Mouse (Mus musculus): ENCODE data around the gene Cd80.
A peak's percentile ranks its signal among the peaks of the same experiment; 100 is the strongest.
"Not testable (repeated sequence)": the region's sequence is repeated elsewhere in the genome, so short reads cannot be mapped to it uniquely, and the experiment has no call there.

Gene Cd80

GRCm38 (mm10) chr16:38472507-38472873 is 17.1 kb downstream of the Cd80 start:
- no peak for ATAC-seq (ENCODE audit: low TSS enrichment)

GRCm38 (mm10) chr16:38473661-38474060 is 18.3 kb downstream of the Cd80 start:
- no peak for ATAC-seq (ENCODE audit: low TSS enrichment)

DNA sequence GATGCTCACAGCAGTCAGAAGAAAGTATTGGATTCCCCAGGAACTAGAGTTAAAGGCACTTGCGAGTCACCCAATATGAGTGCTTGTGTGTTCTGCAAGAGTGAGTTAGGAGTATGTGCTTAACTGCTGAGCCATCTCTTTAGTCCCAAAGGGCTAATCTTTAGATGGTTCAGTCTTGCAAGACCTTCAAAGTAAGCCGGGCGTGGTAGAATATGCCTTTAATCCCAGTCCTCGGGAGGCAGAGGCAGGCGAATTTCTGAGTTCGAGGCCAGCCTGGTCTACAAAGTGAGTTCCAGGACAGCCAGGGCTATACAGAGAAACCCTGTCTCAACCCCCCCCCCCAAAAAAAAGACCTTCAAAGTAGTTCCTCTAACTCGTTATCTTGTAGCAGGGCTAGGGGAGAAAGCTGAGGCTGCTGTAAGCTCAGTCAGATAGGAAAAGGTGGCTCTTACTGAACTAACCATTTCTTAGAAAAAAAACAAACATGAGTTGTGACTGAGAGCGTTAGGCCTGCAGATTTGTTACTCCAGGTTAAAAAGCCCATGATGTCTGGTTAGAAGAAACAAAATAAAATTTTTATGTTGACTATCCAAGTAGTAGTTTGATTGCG is 19.4 kb downstream of the Cd80 start:
- ATAC-seq (ENCODE audit: low TSS enrichment): no peak

DNA sequence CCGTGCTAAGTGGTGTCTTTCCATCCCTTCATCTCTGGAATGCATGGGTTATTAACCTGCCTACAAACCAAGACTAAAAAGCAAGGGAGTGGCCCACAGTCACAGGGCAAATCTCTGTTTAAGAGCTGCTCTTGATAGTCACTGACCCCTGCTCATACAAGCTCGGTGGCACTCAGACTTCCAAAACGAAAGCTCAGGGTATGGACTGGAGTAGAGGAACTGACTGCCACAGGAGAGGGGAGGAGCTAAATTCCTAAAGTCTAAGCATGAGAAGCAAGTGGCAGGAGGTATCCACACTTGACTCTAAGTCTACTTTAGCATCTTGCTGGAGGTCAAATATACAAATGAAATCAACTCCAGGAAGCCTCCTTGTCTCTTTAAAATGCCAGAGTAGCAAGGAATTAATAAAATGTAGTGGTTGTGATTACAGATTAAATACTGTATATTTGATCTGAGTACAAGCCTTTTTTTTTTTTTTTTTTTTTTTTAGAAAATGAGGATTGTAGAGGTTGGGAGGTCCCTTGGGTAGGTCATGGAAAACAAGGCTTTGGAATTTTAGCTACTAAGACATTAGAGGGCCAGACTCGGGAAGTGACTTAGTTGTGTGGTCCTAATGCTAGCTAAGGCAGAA is 20.4 kb downstream of the Cd80 start:
- ATAC-seq (ENCODE audit: low TSS enrichment): peak; percentile 32; the same call in 1 of the 2 replicates

DNA sequence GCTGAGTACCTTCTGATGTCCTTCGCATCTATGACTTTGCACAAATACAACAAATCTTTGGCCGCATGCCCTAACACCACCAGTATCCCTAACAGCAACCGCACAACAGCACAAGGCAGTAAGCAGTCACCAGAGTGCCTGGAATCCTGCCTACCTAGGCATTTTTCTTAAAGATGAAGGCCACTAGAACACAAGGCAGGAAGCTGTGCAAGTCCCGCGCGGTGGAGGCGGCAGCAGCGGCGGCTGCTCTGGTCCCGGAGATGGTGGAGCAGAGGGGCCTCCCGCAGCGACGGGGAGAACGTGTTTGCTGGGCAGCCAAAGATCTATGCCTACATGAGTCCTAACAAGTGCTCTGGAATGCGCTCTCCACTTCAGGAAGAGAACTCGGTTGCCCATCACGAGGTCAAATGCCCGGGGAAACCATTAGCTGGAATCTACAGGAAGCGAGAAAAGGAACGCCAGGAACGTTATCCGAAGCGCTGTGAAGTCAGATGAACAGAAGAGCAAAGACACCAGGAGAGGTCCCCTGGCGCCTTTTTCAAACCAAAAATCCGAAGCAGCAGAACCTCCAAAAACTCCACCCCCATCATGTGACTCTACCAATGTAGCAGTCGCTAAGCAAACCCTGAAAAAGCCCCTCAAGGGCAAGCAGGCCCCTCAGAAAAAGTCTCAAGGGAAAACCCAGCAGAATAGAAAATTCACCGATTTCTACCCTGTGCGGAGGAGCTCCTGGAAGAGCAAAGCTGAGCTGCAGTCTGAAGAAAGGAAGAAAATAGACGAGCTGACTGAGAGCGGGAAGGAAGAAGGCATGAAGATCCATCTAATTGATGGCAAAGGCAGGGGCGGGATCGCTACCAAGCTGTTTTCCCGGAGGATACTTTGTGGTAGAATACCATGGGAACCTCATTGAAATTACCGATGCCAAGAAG is 21.2 kb downstream of the Cd80 start:
- ATAC-seq (ENCODE audit: low TSS enrichment): peak; percentile 87

- not testable (repeated sequence) for ATAC-seq (ENCODE audit: low TSS enrichment)
Observed at GRCm38 (mm10) chr16:38477241-38477608, 21.9 kb downstream of the Cd80 start.

GRCm38 (mm10) chr16:38478296-38478695 is 22.9 kb downstream of the Cd80 start:
- ATAC-seq (ENCODE audit: low TSS enrichment): no peak

- ATAC-seq (ENCODE audit: low TSS enrichment): no peak
Observed at GRCm38 (mm10) chr16:38481327-38481726, 26.0 kb downstream of the Cd80 start.

DNA sequence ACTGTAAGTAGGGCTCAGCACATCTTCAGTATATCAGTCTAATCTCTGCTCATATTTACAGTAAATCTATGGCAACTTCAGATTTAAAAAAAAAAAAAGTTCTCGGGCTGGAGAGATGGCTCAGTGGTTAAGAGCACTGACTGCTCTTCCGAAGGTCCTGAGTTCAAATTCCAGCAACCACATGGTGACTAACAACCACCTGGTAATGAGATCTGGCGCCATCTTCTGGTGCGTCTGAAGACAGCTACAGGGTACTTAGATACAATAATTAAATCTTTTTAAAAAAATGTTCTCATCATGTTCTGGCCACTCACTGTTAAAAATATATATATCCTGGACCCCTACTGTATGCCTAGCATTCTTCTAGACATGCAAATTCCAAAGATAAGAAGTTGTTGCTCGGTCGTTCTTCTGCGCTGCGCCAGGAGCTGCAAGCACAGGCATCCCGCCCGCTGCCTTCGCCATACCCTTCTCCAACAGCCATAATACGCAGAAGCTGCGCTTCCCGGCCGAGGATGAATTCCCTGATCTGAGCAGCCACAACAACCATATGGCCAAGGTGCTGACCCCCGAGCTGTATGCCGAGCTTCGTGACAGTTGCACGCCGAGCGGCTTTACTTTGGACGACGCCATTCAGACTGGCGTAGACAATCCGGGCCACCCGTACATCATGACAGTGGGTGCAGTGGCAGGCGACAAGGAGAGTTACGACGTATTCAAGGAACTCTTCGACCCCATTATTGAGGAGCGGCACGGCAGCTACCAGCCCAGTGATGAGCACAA is 27.6 kb downstream of the Cd80 start:
- no peak; the same call in 1 of the 2 replicates for ATAC-seq (ENCODE audit: low TSS enrichment)

GRCm38 (mm10) chr16:38483582-38484309 is 28.4 kb downstream of the Cd80 start:
- no peak for ATAC-seq (ENCODE audit: low TSS enrichment)

GRCm38 (mm10) chr16:38492551-38492950 is 37.2 kb downstream of the Cd80 start:
- ATAC-seq (ENCODE audit: low TSS enrichment): no peak

DNA sequence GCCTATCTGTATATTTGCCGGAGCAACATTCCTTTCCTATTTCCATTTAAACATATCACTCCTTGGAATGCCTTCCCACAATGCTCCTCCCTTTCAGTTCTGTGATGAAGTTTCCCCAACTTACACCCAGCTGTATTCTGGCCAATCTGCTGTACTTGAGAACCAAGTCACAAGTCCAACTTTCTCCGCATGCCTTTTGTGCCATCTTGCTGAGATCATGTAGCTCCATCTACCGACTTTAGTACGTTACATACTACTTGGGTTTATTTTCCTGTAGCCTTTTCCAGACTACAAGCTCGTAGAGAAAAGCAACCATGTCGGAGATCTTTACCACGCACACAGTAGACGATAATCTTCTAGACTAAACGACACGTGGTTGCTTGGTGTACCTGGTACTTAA is 38.5 kb downstream of the Cd80 start:
- peak; percentile 76 for ATAC-seq (ENCODE audit: low TSS enrichment)

DNA sequence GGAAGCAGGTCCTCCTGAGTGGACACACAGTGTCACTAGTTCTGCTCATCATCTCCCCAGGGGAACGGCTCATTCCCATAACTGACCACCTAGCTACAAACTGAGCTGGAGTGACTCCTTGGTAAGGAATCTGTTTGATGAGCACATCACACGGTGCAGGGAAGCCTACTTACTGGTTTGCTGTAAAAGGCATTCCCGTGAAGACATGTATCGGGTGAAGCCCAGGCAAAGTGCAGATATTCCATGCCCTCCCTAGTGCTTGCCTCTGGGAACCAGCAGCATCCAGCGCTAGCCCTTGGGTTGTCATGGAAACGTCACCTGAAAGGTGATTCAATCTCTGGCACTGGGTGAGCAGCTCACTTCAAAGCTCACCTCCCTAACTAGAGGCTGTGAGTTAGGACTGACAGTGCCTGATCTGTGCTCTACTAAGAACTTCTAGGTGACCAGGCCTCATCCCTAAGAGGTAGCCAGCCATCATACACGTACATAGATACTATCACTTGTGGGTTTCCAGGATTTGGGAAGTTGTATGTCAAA is 41.3 kb downstream of the Cd80 start:
- no peak for ATAC-seq (ENCODE audit: low TSS enrichment)

- ATAC-seq (ENCODE audit: low TSS enrichment): no peak
Observed at GRCm38 (mm10) chr16:38502469-38502868, 47.1 kb downstream of the Cd80 start.

- no peak for ATAC-seq (ENCODE audit: low TSS enrichment)
Observed at GRCm38 (mm10) chr16:38503528-38503927, 48.2 kb downstream of the Cd80 start.

DNA sequence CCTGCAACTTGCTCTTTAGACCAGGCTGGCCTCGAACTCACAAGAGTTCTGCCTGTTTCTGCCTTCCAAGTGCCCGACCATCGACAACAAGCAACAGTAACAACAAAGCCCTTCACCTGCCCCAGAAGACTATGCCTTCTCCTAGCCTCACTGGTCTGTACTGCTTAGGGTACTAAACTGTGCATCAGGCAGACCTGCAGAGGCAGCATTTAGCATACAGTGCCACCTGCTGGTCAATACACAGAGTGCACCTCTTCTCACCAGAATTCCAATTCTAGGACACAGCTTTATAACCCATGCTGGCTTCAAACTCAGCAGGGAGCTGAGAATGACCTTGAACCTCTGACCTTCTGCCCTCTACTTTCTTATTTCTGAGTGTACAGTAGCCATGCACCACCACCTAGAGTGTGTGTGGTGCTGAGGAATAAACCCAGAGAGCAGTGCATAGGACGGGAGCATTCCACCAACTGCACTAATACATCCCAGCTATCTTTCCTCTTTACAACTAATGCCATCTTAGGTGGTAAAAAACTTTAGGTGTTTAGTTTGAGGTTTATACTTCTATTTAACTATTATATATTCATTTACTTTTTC is 50.8 kb downstream of the Cd80 start:
- peak; percentile 94 for ATAC-seq (ENCODE audit: low TSS enrichment)

DNA sequence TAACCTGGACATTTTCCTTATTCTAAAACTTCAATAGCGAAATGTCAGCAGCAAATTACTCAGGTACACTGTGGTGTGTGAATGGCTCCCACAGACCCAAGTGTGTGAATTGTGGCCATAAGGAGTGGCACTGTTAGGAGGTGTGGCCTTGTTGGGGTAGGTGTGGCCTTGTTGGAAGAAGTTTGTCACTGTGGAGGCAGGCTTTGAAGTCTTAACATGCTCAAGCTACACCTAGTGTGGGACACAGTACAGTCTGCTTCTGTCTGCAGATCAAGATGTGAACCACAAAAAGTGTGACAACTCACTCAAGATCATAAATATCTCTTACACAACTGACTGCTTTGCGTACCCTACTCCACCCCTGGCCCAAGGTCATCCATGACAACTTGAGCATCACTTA is 55.5 kb downstream of the Cd80 start:
- ATAC-seq (ENCODE audit: low TSS enrichment): no peak

- no peak for ATAC-seq (ENCODE audit: low TSS enrichment)
Observed at GRCm38 (mm10) chr16:38519140-38519539, 63.8 kb downstream of the Cd80 start.

- no peak for ATAC-seq (ENCODE audit: low TSS enrichment)
Observed at GRCm38 (mm10) chr16:38521211-38521987, 66.0 kb downstream of the Cd80 start.
